Mouse (Mus musculus): ENCODE measurements around the gene Adcy10. TPM values are rescaled to one million over a fixed set of nuclear protein-coding genes. Genes with fewer than 3 reads are reported as not detected.

Gene Adcy10
- polyA plus RNA-seq, 1 experiment from 2014 or later = 0.10 TPM

- ATAC-seq (ENCODE audit: insufficient number of reproducible peaks, insufficient read depth, low FRiP score, low TSS enrichment, low read depth) = no peak
- Histone ChIP-seq H3K27me3 (no peaks in the 10 kb centered on the region), H3K27ac (no peak overlapping the region), H3K4me2 (no peak overlapping the region), H3K9ac (replicated peaks) (no peak overlapping the region), H3K36me3 (peaks cover 74% of the 10 kb centered on the region), H3K9me3 (no peaks in the 10 kb centered on the region), H3K4me3 (replicated peaks) (no peak overlapping the region), H3K4me1 (replicated peaks) (0 out of 2 replicates have a peak, but pooled peaks cover 8% of the 10 kb centered on the region)
- WGBS = 88% methylated on average over 3 of the region's 3 CpGs
Observed at GRCm38 (mm10) chr1:165605108-165605507, 120.1 kb downstream of the Adcy10 start.

DNA sequence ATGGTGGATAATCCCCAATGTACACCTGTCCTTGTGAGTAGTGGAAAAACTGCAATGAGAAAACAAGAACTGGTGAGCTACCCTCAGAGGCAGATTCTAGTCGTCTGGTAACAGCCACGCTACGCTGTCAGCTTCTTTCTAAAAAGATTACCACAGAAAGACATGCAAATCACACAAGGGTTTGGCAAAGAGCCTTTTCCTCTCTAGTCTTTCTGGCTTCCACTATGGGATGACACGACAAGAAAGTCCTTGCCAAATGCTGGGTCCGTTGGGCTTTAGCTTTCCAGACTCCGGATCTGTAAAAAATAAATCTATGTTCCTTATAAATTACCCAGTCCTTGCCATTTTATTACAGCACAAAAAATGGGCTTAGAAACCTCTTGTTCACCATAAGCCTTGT, 120.8 kb downstream of the Adcy10 start:
- H3K9me3 ChIP-seq = no peaks in the 10 kb centered on the region
- no peak overlapping the region for H3K9ac ChIP-seq (replicated peaks)
- H3K4me2 ChIP-seq = no peak overlapping the region
- H3K36me3 ChIP-seq = peaks cover 73% of the 10 kb centered on the region
- 89% methylated on average over 6 of the region's 6 CpGs for WGBS
- H3K4me1 ChIP-seq (replicated peaks) = peaks cover 14% of the 10 kb centered on the region
- no peak for ATAC-seq (ENCODE audit: insufficient number of reproducible peaks, insufficient read depth, low FRiP score, low TSS enrichment, low read depth)
- H3K27ac ChIP-seq = no peak overlapping the region
- no peak overlapping the region for H3K4me3 ChIP-seq (replicated peaks)
- no peaks in the 10 kb centered on the region for H3K27me3 ChIP-seq

DNA sequence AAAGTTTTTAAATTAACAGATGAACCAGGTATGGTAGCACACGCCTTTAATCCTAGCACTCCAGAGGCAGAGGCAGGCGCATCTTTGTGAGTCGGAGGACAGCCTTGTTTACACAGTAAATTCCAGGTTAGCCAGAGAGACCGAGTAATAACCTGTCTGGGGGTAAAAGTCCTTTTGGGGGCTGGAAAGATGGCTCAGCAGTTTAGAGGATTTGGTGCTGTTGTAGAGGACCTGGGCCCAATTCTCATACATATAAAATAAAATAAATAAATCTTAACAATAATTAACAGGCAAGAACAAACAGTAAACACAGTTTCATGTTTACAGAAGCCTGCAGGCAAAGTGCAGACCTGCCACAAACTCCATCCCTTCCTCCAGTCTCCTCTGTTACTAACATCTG, 123.9 kb downstream of the Adcy10 start:
- no peak overlapping the region for H3K4me2 ChIP-seq
- ATAC-seq (ENCODE audit: insufficient number of reproducible peaks, insufficient read depth, low FRiP score, low TSS enrichment, low read depth) = no peak
- peaks cover 17% of the 10 kb centered on the region for H3K4me1 ChIP-seq (replicated peaks)
- WGBS = 62% methylated on average over 4 of the region's 4 CpGs
- no peaks in the 10 kb centered on the region for H3K27me3 ChIP-seq
- peaks cover 49% of the 10 kb centered on the region for H3K36me3 ChIP-seq
- no peak overlapping the region for H3K4me3 ChIP-seq (replicated peaks)
- no peaks in the 10 kb centered on the region for H3K9me3 ChIP-seq
- no peak overlapping the region for H3K27ac ChIP-seq
- H3K9ac ChIP-seq (replicated peaks) = no peak overlapping the region

GRCm38 (mm10) chr1:165609495-165610320, 124.7 kb downstream of the Adcy10 start:
- ATAC-seq (ENCODE audit: insufficient number of reproducible peaks, insufficient read depth, low FRiP score, low TSS enrichment, low read depth) = no peak
- 59% methylated on average over 7 of the region's 7 CpGs for WGBS
- H3K4me3 ChIP-seq (replicated peaks) = no peak overlapping the region
- H3K27ac ChIP-seq = no peak overlapping the region; the same call in 1 of the 2 replicates
- H3K36me3 ChIP-seq = peaks cover 47% of the 10 kb centered on the region
- H3K4me1 ChIP-seq (replicated peaks) = peaks cover 17% of the 10 kb centered on the region
- H3K27me3 ChIP-seq = no peaks in the 10 kb centered on the region
- no peak overlapping the region for H3K4me2 ChIP-seq
- H3K9me3 ChIP-seq = no peaks in the 10 kb centered on the region
- H3K9ac ChIP-seq (replicated peaks) = no peak overlapping the region

DNA sequence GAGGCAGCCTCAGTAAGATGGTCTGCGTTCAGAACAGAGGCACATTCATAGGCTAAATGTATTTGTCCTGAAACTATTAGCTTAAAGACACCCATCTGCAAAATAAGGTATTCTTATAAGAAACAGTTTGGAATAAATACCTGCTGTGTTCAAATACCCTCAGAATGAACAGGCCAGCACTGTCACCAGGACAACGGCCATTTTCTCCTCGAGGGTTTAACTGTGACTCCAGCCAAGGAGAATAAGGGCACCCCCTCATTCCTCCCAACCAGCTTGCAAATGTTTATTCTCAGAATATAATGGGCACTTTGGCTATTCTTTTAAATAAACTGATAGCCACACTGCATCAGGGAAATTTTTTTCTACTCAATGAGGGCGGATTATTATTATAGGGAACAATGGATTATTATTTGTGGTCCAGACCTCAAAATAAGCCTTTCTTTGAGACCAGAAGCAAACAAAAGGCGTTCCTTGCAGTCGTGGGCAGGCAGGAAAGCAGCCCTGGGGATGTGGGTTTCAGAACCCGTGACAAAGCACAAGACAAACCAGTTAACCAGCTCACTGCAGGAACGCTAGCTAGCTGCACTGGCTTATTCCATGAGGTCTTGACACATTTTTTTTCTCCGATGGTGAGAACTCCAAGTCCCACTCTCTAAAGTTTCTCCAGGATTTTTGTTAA, 125.5 kb downstream of the Adcy10 start:
- Histone ChIP-seq H3K9me3 (peaks cover 7% of the 10 kb centered on the region), H3K4me1 (replicated peaks) (peaks cover 17% of the 10 kb centered on the region), H3K4me3 (replicated peaks) (no peak overlapping the region), H3K36me3 (peaks cover 48% of the 10 kb centered on the region), H3K27me3 (no peaks in the 10 kb centered on the region), H3K27ac (peak overlapping the region; percentile 53), H3K4me2 (no peak overlapping the region), H3K9ac (replicated peaks) (no peak overlapping the region)
- 62% methylated on average over 9 of the region's 9 CpGs for WGBS
- no peak for ATAC-seq (ENCODE audit: insufficient number of reproducible peaks, insufficient read depth, low FRiP score, low TSS enrichment, low read depth)

DNA sequence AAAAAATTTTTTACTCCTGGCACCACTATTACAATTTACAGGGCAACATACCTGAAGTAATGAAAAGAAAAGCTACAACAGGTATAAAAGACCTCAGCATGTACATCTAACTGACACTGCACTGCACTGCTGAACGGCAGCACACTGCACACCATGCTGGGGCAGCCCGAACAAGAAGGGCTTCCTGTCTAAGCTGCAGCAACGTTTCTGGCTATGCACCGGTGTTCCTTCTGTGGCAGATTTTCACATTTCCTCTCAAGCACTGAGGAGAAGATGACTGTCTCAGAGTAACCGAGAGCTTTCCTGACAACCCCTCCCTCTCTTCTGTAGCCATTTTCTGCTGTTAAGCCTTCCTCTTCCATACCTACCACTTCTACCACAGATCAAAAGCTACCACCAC, 127.7 kb downstream of the Adcy10 start:
- Histone ChIP-seq H3K36me3 (peaks cover 33% of the 10 kb centered on the region), H3K9ac (replicated peaks) (no peak overlapping the region), H3K27me3 (no peaks in the 10 kb centered on the region), H3K4me1 (replicated peaks) (peaks cover 32% of the 10 kb centered on the region), H3K9me3 (peaks cover 10% of the 10 kb centered on the region), H3K4me2 (no peak overlapping the region), H3K4me3 (replicated peaks) (no peak overlapping the region), H3K27ac (no peak overlapping the region)
- WGBS = 75% methylated on average over 5 of the region's 5 CpGs
- ATAC-seq (ENCODE audit: insufficient number of reproducible peaks, insufficient read depth, low FRiP score, low TSS enrichment, low read depth) = no peak

- peaks cover 10% of the 10 kb centered on the region for H3K9me3 ChIP-seq
- H3K4me3 ChIP-seq (replicated peaks) = no peak overlapping the region
- peaks cover 40% of the 10 kb centered on the region for H3K4me1 ChIP-seq (replicated peaks)
- no peaks in the 10 kb centered on the region for H3K27me3 ChIP-seq
- WGBS = 83% methylated on average over 4 of the region's 4 CpGs
- H3K36me3 ChIP-seq = peaks cover 26% of the 10 kb centered on the region
- H3K9ac ChIP-seq (replicated peaks) = no peak overlapping the region
- ATAC-seq (ENCODE audit: insufficient number of reproducible peaks, insufficient read depth, low FRiP score, low TSS enrichment, low read depth) = no peak
- H3K4me2 ChIP-seq = no peak overlapping the region
- no peak overlapping the region for H3K27ac ChIP-seq
Observed at GRCm38 (mm10) chr1:165613926-165614325, 128.9 kb downstream of the Adcy10 start.

- H3K27ac ChIP-seq = no peak overlapping the region
- ATAC-seq (ENCODE audit: insufficient number of reproducible peaks, insufficient read depth, low FRiP score, low TSS enrichment, low read depth) = no peak
- no peak overlapping the region for H3K9ac ChIP-seq (replicated peaks)
- 91% methylated on average over 3 of the region's 3 CpGs for WGBS
- H3K4me2 ChIP-seq = no peak overlapping the region
- H3K27me3 ChIP-seq = no peaks in the 10 kb centered on the region
- peaks cover 34% of the 10 kb centered on the region for H3K4me1 ChIP-seq (replicated peaks)
- peaks cover 10% of the 10 kb centered on the region for H3K9me3 ChIP-seq
- H3K4me3 ChIP-seq (replicated peaks) = no peak overlapping the region
- H3K36me3 ChIP-seq = peaks cover 26% of the 10 kb centered on the region
Observed at GRCm38 (mm10) chr1:165614793-165615192, 129.8 kb downstream of the Adcy10 start.

GRCm38 (mm10) chr1:165616652-165617051, 131.7 kb downstream of the Adcy10 start:
- H3K36me3 ChIP-seq = peaks cover 30% of the 10 kb centered on the region
- no peak for ATAC-seq (ENCODE audit: insufficient number of reproducible peaks, insufficient read depth, low FRiP score, low TSS enrichment, low read depth)
- no peaks in the 10 kb centered on the region for H3K27me3 ChIP-seq
- H3K4me1 ChIP-seq (replicated peaks) = peaks cover 25% of the 10 kb centered on the region
- peak overlapping the region; percentile 58; the same call in 1 of the 2 replicates for H3K27ac ChIP-seq
- no peak overlapping the region for H3K4me3 ChIP-seq (replicated peaks)
- no peak overlapping the region for H3K9ac ChIP-seq (replicated peaks)
- H3K9me3 ChIP-seq = peaks cover 10% of the 10 kb centered on the region
- WGBS = 32% methylated on average over 7 of the region's 7 CpGs
- H3K4me2 ChIP-seq = peak overlapping the region; percentile 33; the same call in 1 of the 2 replicates

- 9% methylated on average over 15 of the region's 15 CpGs for WGBS
- peak overlapping the region; percentile 58; the same call in 1 of the 2 replicates for H3K27ac ChIP-seq
Observed at GRCm38 (mm10) chr1:165617166-165617891, 132.3 kb downstream of the Adcy10 start.

GRCm38 (mm10) chr1:165618201-165618624, 133.2 kb downstream of the Adcy10 start:
- H3K4me1 ChIP-seq (replicated peaks) = peaks cover 25% of the 10 kb centered on the region
- H3K27me3 ChIP-seq = no peaks in the 10 kb centered on the region
- peaks cover 39% of the 10 kb centered on the region for H3K36me3 ChIP-seq
- no peak overlapping the region for H3K4me3 ChIP-seq (replicated peaks)
- H3K4me2 ChIP-seq = no peak overlapping the region
- ATAC-seq (ENCODE audit: insufficient number of reproducible peaks, insufficient read depth, low FRiP score, low TSS enrichment, low read depth) = no peak; the same call in 1 of the 2 replicates
- no peak overlapping the region for H3K27ac ChIP-seq
- H3K9me3 ChIP-seq = peaks cover 10% of the 10 kb centered on the region
- H3K9ac ChIP-seq (replicated peaks) = no peak overlapping the region
- WGBS = 75% methylated on average over 9 of the region's 9 CpGs

More at GRCm38 (mm10) chr1:165617166-165617891, 132.3 kb downstream of the Adcy10 start:
- no peak overlapping the region for H3K9ac ChIP-seq (replicated peaks)
- peaks cover 32% of the 10 kb centered on the region for H3K36me3 ChIP-seq
- no peak for ATAC-seq (ENCODE audit: insufficient number of reproducible peaks, insufficient read depth, low FRiP score, low TSS enrichment, low read depth)
- H3K4me1 ChIP-seq (replicated peaks) = peaks cover 25% of the 10 kb centered on the region
- H3K27me3 ChIP-seq = no peaks in the 10 kb centered on the region
- H3K9me3 ChIP-seq = peaks cover 10% of the 10 kb centered on the region
- no peak overlapping the region for H3K4me3 ChIP-seq (replicated peaks)
- peak overlapping the region; percentile 33; the same call in 1 of the 2 replicates for H3K4me2 ChIP-seq
